Mouse (Mus musculus): ENCODE measurements around the gene Atg101.

- no peak for TF ChIP-seq CTCF (IDR thresholded peaks at IDR 0.05; ENCODE audit: low read depth, low read length)
- TF ChIP-seq POLR2A (IDR thresholded peaks at IDR 0.05; ENCODE audit: extremely low read depth, insufficient read depth, low read length): no peak
Observed at GRCm38 (mm10) chr15:101297988-101298387, 13.9 kb downstream of the Atg101 start.

All from liver, adult 2 months (tissue).